Mouse (Mus musculus) testis, adult 2 months (tissue): ENCODE measurements at regions not wholly inside any gene's neighbourhood (a gene's known extent, or its start where the extent isn't known, plus 50 kb on each side); places are given as distances from the start of the nearest gene placed in this dataset.

Experiments used
- H3K27ac ChIP-seq: fragments of 200-500 bp; 2 replicates; pipeline ENCODE4 v1.5.1; 2012; ENCODE audit warnings: low read depth, low read length; ENCODE audit not compliant: control insufficient read depth, insufficient read depth
- H3K27me3 ChIP-seq: fragments of 200-500 bp; 2 replicates; pipeline ENCODE4 v1.6.1; 2012; ENCODE audit warnings: mild to moderate bottlenecking, low read length, moderate library complexity; ENCODE audit not compliant: control insufficient read depth, insufficient read depth
- H3K36me3 ChIP-seq: fragments of 200-500 bp; 2 replicates; pipeline ENCODE4 v1.6.1; 2012; ENCODE audit warnings: mild to moderate bottlenecking, low read length; ENCODE audit not compliant: control insufficient read depth, insufficient read depth
- H3K4me1 ChIP-seq: fragments of 200-500 bp; 2 replicates; pipeline ENCODE4 v1.6.1; 2012; ENCODE audit warnings: low read length; ENCODE audit not compliant: control insufficient read depth, insufficient read depth
- H3K4me3 ChIP-seq: fragments of 200-500 bp; 2 replicates; pipeline ENCODE4 v1.5.1; 2012; ENCODE audit warnings: low read depth, mild to moderate bottlenecking, low read length, moderate library complexity, mixed read lengths; ENCODE audit not compliant: control insufficient read depth
- CTCF ChIP-seq: fragments of 200-500 bp; IDR thresholded peaks from 2 replicates; pipeline ENCODE4 v1.5.1; 2012; ENCODE audit warnings: low read depth, mild to moderate bottlenecking, inconsistent platforms, low read length, moderate library complexity; ENCODE audit not compliant: control insufficient read depth, insufficient read depth, insufficient replicate concordance
- POLR2A ChIP-seq: fragments of 200-500 bp; IDR thresholded peaks from 2 replicates; pipeline ENCODE4 v1.6.1; 2012; ENCODE audit warnings: low read depth, mild to moderate bottlenecking, inconsistent platforms, low read length, moderate library complexity; ENCODE audit not compliant: control insufficient read depth

DNA sequence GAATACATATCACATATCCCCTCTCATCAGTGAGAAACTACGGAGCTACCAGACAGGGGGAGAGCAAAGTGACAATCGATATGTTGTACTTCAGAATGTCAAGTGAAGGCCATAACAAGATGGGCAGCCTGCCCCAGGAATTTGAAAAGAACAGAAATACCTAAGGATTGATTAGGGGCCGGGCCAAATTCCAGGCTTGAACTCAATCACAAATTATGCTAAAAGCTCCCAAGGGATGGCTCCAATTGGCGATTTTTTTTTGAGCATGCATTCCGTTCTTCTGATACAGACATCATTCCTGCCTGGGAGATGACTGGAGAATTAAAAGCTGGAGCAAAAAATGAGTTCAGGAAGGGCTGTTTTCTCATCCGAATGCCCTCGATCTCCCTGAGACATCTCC, 63.4 kb upstream of the Bach2 start:
- Histone ChIP-seq H3K27me3 (no peaks in the 10 kb centered on the region), H3K4me3 (no peak overlapping the region), H3K27ac (no peak overlapping the region), H3K36me3 (no peaks in the 10 kb centered on the region), H3K4me1 (0 out of 2 replicates have a peak, but pooled peaks cover 2% of the 10 kb centered on the region)
- TF ChIP-seq POLR2A: no peak
- TF ChIP-seq CTCF: no peak

DNA sequence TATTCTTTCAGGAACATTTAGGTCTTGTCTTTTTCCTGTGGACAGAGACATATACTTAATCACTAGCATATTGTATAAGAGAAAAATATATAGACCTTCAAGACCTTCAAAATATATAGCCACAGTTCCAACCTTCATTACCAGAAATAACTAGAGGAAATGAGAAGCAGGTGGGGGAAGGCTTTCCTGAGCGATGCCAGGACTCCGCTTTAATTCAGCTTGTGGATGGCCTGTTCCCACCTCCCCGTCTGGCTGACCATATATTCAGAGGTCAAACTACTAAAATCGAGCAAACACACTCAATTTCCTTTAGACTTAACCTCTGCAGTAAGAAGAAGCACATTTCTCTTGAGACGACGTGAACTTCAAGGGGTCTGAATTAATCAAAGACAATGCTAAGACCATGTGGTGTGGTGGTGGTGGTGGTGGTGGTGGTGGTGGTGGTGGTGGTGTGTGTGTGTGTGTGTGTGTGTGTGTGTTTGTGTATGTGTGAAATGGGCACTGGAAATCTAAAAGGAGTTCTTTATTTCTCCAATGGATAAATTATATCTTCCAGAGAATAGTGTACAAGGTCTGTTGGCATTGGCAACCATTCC, 62.7 kb upstream of the Bach2 start:
- Histone ChIP-seq H3K27me3 (no peaks in the 10 kb centered on the region), H3K27ac (no peak overlapping the region), H3K4me1 (no peaks in the 10 kb centered on the region), H3K4me3 (no peak overlapping the region), H3K36me3 (no peaks in the 10 kb centered on the region)
- TF ChIP-seq POLR2A: no peak
- TF ChIP-seq CTCF: no peak

DNA sequence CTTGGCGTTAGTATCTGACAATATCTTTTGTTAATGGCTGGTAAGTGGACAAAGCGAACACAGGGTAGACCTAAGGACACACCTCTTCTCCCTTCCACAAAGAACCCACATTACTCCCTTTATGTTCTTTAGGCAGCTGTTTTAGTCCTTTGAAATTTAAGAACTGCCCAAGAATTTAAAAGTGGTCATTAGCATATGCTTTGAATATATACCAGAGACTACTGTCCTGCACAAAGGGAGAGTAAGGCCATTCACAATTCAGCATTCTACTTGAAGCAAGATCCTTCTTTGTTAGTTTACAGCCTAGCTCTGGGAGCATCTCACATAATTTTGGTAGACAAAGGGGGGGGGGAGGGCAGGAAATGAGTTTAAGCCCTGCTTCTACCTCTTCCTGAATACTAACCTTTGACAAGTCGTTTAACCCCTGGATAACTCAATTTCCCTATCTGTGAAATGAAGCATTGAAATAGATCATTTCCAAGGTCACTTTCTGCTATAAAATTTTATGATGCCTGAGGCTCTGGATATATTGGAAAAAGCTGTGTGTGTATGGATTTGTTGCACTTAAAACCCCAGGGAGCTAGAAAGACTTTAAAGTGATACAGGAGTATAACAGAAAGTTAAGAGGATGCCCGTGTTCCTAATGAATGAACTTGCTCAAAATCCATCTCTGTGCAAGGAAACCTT, 62.0 kb upstream of the Bach2 start:
- TF ChIP-seq CTCF: no peak
- no peak for TF ChIP-seq POLR2A
- Histone ChIP-seq H3K4me1 (no peaks in the 10 kb centered on the region), H3K36me3 (no peaks in the 10 kb centered on the region), H3K4me3 (no peak overlapping the region), H3K27ac (no peak overlapping the region), H3K27me3 (no peaks in the 10 kb centered on the region)

DNA sequence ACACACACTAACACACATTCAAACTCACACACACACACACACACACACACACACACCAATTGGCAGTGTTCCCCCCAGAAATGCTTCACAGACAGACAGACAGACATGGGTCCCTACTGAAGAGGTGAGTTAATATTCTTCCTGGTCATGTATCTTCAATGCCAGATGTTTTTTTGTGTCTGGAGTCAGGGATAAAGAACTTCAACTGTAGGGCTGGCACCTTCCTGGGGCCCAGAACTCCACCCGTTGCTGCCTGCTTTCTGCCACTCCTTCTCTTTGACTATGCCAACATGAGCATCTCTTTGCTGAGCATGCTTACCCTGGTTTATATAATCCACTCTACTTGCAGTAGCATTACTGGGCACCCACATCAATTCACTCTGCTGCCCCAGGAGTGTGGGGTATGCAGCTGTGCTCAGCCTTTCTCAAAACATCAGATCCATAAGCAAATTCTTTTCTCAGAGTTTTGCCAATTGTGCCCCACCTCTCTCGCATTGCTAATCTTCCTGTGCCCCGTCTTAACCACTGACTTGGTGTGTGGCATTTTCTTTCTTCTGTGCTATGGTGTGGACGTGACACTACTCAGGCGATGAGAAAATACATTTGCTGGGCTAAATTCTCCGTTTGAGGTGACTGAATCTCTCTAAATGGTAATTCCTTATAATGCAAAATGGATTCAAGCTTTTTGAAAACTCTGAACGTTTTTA, 60.5 kb upstream of the Bach2 start:
- H3K27ac ChIP-seq: no peak overlapping the region

DNA sequence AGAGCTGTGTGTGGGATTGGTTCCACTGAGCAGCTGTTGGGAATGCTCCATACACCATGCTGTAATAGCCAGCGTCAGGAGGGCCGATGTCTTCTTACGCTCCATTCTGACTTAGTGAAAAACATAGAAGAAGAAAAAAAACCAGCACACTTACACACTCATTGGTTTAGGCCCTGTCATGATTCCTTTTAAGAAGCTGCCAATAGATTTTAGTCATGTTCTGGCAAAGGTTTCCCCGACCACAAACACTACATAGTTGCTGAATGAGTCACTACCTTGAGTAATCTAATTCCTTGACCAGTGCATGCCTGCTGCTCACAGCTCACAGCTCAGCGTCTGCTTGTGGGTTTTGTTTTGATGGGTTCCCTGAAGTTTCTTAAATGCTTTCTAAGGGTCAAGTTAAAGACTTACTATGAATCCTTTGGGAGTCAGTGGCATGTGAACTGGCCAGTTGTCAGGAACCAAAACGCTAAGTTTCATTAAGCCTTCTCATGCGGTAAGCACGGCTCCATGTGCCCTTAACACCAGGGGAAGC, 58.8 kb upstream of the Bach2 start:
- TF ChIP-seq POLR2A (no peak), CTCF (no peak)
- Histone ChIP-seq H3K27ac (no peak overlapping the region), H3K4me3 (no peak overlapping the region)

More for the DNA sequence above, 60.5 kb upstream of the Bach2 start:
- no peaks in the 10 kb centered on the region for H3K36me3 ChIP-seq
- no peak overlapping the region for H3K4me3 ChIP-seq
- TF ChIP-seq CTCF (no peak), POLR2A (no peak)
- no peaks in the 10 kb centered on the region for H3K27me3 ChIP-seq
- no peaks in the 10 kb centered on the region for H3K4me1 ChIP-seq

DNA sequence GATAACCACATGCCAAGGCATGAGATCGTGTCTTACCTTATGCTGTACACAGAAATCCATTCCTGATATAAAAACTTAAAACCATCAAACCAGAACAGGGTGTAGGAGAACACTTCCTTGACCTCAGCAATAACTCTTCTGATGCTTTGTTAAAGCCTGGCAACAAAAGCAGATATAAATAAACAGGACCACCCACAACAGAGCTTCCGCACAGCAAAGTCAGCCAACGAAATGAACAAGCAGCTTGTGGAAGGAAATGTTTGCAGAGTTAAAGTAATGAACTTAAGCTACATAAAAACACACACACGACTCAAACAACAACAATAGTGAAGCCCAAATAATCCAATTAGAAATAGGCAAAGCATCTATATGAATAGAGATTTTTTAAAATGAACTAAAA, 54.8 kb upstream of the Bach2 start:
- H3K4me3 ChIP-seq: no peak overlapping the region
- no peak overlapping the region for H3K27ac ChIP-seq
- no peak for TF ChIP-seq CTCF
- no peak for TF ChIP-seq POLR2A
- H3K36me3 ChIP-seq: no peaks in the 10 kb centered on the region
- no peaks in the 10 kb centered on the region for H3K27me3 ChIP-seq
- H3K4me1 ChIP-seq: no peaks in the 10 kb centered on the region

More for the DNA sequence above, 58.8 kb upstream of the Bach2 start:
- H3K4me1 ChIP-seq: no peaks in the 10 kb centered on the region
- H3K27me3 ChIP-seq: no peaks in the 10 kb centered on the region
- H3K36me3 ChIP-seq: no peaks in the 10 kb centered on the region

DNA sequence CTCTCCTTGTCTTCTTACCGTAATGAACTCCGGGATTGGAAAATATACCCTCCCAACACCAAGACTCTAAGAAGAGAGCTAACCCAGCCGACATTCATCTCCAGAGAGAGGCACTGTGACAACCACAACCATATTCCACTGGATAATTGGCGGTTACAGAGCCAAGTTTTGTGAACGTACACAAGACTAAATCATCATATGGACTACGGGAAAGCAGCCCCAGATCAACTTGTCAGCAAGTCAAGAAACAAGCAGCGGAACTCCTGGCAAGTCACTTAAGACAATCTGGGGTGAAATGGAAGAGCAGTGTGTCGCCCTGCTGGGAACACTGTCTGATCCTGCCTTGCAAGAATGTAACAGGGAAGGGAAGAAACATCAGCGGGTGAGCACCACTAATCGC, 52.6 kb upstream of the Bach2 start:
- no peak for TF ChIP-seq POLR2A
- TF ChIP-seq CTCF: no peak

More for the DNA sequence above, 52.6 kb upstream of the Bach2 start:
- Histone ChIP-seq H3K4me3 (no peak overlapping the region), H3K36me3 (no peaks in the 10 kb centered on the region), H3K4me1 (no peaks in the 10 kb centered on the region), H3K27ac (no peak overlapping the region), H3K27me3 (no peaks in the 10 kb centered on the region)
